Mouse (Mus musculus) G1E-ER4 (cell line): ENCODE results near the gene Prrxl1. TPM values are rescaled to one million over a fixed set of nuclear protein-coding genes. Genes with fewer than 3 reads are reported as not detected.

Experiments
- GATA1 ChIP-seq: IDR thresholded peaks from one replicate; pipeline ENCODE4 v1.8.0; 2012; ENCODE audit warnings: low read length, inconsistent platforms
- polyA plus RNA-seq: library from polyadenylated mRNA; stranded (reverse); fragments of >175 nt; gene quantifications from 2 replicates; pipeline ENCODE4 v1.2.3, GENCODE M21; 2012

The Prrxl1 gene
- polyA plus RNA-seq, 1 experiment, result not detected

DNA sequence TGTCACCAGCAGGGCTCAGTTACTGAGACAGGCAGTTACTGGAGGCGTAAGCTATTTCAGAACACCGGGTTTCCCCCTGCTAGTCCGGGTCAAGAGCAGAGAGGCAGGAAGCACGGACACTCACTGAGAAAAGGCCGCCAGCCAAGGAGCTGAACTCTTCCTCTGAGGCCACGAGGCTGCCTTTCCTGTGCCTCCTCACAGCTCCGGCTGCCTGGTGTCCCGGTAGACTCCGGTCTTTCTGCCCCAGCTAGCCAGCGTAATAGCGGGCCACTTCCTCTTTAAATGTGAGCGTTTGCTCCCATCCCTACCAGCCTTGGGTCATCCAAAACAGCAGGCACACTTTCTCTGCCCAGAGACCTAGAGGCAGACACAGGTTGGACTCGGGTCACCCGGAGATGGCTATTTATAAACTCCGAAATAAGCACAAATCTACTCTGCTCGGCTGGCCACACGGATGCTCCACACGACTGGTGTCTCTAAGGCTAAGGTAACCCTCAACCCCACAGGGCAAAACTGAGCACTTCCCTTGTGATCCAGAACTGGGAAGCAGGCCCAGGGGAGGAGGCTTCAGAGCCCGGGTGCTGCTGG, 84.1 kb downstream of the Prrxl1 start:
- TF ChIP-seq GATA1, result no peak

GRCm38 (mm10) chr14:32683982-32684734, 85.0 kb downstream of the Prrxl1 start:
- no peak for TF ChIP-seq GATA1

- TF ChIP-seq GATA1, result no peak
Measured at GRCm38 (mm10) chr14:32684735-32685105, 85.5 kb downstream of the Prrxl1 start.

- no peak for TF ChIP-seq GATA1
Measured at GRCm38 (mm10) chr14:32685124-32685826, 86.1 kb downstream of the Prrxl1 start, which contains the start of gene 3425401B19Rik. Gene 3425401B19Rik, minus strand, starts transcription at chr14:32685293.

DNA sequence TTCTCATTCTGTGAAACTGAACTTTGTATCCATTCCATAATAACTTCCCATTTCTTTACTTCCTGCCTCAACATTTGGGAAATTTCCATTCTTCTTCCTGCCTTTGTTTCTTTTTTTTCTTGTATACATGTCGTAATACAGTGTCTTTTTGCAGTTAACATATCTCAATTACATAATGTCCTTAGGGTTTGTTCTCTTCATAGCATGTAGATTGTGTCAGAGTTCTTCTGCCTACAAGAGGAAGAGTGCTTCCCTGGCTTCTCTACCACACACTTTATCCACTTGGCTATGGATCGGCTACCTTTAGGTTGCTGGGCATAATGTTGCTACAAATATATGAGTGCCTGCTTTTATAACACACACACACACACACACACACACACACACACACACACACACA, 96.7 kb downstream of the Prrxl1 start:
- no peak for TF ChIP-seq GATA1

GRCm38 (mm10) chr14:32696344-32696743, 97.1 kb downstream of the Prrxl1 start:
- no peak for TF ChIP-seq GATA1

GRCm38 (mm10) chr14:32697774-32698173, 98.6 kb downstream of the Prrxl1 start:
- no peak for TF ChIP-seq GATA1

- no peak for TF ChIP-seq GATA1
Measured at GRCm38 (mm10) chr14:32698556-32698955, 99.3 kb downstream of the Prrxl1 start.

Other genes with a start within 250 kb of the Prrxl1 start
- not detected in 2 replicates for gene 1700024G13Rik, start 211.0 kb upstream of the Prrxl1 start, polyA plus RNA-seq
- gene Slc18a3, start 134.6 kb upstream of the Prrxl1 start, polyA plus RNA-seq, result not detected in 2 replicates
- gene Chat, start 133.4 kb upstream of the Prrxl1 start, polyA plus RNA-seq, result not detected in 2 replicates
- 2.7 and 3.1 TPM in 2 replicates for gene Ercc6, start 85.9 kb upstream of the Prrxl1 start, polyA plus RNA-seq
- not detected in 2 replicates for gene 3425401B19Rik, start 85.9 kb downstream of the Prrxl1 start, polyA plus RNA-seq
- not detected in 2 replicates for gene Tmem273, start 186.6 kb downstream of the Prrxl1 start, polyA plus RNA-seq
- gene Fam170b, start 234.6 kb downstream of the Prrxl1 start, polyA plus RNA-seq, result not detected in 2 replicates